Mouse (Mus musculus): ENCODE data around the gene Sox10. TPM values are rescaled to one million over a fixed set of nuclear protein-coding genes. Genes with fewer than 3 reads are reported as not detected.

The Sox10 gene
- total RNA-seq, 2 experiments from 2014 or later = 1.0 to 1.3 TPM

DNA sequence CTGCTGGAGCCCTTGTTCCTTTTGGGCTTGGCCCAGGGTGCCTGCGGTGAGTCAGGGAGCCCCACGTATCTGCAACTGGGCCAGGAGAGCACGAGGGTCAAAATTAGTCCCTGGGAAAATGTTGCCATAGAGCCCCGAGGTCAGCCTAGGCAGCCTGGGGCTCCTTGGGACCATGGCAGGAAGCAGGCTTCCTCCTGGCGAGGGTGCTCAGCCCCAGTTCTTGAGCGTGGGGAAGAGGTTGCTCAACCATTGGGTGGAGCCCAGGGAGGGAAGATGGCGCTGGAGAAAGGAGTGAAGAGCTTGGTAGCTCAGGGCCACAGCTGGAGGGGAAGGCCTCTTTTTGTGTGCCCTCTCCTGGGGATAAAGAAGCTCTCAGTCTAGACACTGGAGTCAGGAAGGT lies 2.7 kb downstream of the Sox10 start:
- DNase-seq (ENCODE audit: low spot score) = no peak

DNA sequence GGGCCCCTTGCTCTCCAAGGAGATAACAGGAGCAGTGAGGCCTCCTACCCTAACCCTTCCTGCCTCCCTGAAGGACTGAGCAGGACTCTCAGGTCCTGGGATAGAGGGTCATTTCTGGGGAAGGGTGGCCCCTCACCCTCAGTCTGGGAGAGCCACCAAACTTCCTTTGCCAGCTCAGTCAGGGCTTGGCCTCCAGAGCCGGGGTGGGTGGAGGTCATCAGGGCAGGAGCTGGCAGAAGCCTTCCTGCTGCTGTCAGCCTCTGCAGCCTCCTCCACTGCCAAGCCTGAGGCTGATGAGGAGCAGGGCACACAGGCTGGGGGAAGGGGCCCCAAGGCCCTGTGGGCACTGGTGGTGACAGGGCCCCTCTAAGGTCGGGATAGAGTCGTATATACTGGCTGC lies 9.5 kb downstream of the Sox10 start:
- DNase-seq (ENCODE audit: low spot score) = no peak

GRCm38 (mm10) chr15:79152709-79153108 lies 12.3 kb downstream of the Sox10 start:
- no peak for DNase-seq (ENCODE audit: low spot score)

DNA sequence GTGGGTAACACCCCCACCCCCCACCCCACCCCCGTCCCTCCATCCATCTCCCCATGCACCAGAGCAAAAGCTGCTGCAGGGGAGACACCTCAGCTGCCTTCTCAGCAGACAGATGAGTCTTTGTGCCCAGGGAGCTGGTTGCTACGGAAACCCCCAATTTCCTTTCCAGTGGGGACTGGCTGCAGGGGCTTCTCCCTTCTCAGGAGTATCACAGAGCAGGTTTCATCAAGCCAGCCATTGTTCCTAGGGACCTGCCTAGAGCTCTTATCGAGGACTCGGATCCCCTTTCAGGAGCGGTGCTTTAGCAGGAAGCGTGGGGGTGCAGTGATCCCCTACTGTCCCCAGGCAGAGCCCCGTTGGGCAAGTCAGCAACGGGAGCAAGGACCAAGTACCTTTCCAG lies 13.2 kb downstream of the Sox10 start:
- DNase-seq (ENCODE audit: low spot score) = no peak

DNA sequence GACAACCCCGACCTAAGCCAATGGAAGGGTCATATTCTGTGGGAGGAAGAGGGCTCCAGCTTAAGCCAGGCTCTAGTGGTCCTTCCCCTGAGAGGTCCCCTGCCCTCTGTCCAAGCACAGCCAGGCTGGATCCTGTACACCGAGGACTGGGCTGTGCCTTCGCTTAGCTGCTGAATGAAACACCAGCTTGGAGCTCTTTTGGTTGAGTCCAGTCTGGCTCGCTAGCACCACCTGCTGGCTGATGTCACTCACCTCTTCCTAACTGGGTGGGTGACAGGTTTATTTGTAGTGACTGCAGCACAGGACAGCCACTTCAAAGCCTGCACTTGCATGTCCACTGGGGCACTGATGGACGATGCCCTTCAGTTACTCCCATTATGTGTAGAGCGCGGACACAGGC lies 16.5 kb downstream of the Sox10 start:
- DNase-seq (ENCODE audit: low spot score) = peak; percentile 89

- no peak for DNase-seq (ENCODE audit: low spot score)
Observed at GRCm38 (mm10) chr15:79145522-79145921, 19.5 kb downstream of the Sox10 start.

DNA sequence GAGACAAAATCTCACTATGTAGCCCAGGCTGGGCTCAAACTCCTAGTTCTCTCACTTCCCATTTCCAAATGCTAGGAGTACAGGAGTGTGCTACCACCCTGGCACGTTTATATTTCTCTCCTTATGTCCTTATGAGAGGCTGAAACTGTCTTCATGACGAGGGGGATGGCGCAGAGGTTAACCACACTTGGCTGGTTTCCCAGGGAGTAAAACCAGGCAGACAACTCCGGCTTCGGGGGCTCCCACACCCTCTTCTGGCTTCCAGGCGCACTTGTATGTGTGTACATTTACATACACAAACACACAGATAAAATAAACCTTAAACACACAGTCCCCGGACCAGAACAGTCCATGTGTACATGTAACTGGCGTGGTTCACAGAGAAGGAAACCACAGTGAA lies 21.0 kb downstream of the Sox10 start:
- DNase-seq (ENCODE audit: low spot score) = no peak

GRCm38 (mm10) chr15:79143316-79143715 lies 21.7 kb downstream of the Sox10 start:
- DNase-seq (ENCODE audit: low spot score) = no peak

DNA sequence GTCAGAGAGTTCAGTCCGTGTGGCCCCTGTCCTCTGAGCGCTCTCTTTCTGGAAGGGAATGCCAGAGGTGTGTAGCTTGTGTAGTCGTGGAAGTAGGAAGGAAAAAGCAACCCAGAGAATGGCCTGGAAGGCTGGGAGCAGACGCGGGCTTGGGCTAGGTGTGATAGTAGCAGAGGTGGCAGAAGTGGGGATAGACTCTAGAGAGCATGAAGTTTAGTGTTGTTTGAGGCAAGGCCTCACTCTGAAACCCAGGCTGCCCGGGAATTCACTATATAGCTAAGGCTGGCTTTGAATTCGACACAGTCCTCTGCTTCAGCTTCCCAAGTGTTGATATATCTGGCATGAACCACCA lies 23.5 kb downstream of the Sox10 start:
- DNase-seq (ENCODE audit: low spot score) = no peak

DNA sequence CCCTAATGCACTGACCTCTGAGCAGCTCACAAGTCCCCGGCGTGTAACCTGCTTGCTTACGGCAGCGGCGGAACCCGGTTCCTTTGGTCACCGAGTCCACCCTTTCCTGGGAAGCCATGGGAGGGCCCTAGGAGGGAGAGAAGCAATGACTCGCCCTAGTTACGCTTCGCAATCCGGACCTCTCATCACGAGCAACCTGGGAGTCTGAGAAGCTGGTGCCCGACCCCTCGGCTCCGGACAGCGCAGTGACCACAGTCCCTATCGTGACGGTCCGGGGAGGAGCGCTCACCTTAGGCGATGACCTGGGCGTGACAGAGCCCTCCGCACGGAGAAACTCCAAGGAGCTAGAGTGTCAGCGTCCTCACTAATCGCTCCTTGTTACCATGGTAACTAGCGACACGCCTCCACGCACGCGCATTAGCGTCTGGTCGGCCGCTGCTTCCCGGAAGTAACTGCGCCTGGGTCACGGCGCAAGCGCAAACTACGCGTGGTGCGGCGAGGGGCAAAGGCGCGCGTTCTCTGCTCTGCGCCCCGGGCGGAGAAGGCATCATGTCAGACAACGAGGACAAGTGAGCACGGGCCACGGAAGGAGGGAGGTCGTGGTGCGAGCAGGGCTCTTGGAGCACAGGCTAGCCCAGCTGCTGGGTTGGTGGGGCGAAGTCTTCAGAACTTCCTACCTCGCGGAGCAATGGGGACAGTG lies 24.0 kb downstream of the Sox10 start, which contains the start of the genes Polr2f and 1700088E04Rik:
Gene Polr2f (plus strand): TSS at position 144 of the 700 bp plus-strand sequence.
Gene 1700088E04Rik (minus strand): TSS at position 388 of the 700 bp plus-strand sequence.
- peak; percentile 95 for DNase-seq (ENCODE audit: low spot score)

DNA sequence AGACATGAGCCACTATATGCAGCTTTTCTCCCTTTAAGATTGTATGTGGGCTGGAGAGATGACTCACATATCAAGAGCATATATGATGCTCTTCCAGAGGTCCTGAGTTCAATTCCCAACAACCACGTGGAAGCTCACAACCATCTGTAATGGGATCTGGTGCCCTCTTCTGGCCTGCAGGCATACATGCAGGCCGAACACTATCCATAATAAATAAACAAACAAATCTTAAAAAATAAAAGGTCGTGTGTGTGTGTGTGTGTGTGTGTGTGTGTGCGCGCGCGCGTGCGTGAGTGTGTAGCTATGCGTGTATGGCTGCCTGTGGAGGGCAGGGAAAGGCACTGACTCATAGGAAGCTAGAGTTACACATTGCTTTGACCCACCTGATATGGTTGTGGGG lies 25.4 kb downstream of the Sox10 start:
- no peak for DNase-seq (ENCODE audit: low spot score)

DNA sequence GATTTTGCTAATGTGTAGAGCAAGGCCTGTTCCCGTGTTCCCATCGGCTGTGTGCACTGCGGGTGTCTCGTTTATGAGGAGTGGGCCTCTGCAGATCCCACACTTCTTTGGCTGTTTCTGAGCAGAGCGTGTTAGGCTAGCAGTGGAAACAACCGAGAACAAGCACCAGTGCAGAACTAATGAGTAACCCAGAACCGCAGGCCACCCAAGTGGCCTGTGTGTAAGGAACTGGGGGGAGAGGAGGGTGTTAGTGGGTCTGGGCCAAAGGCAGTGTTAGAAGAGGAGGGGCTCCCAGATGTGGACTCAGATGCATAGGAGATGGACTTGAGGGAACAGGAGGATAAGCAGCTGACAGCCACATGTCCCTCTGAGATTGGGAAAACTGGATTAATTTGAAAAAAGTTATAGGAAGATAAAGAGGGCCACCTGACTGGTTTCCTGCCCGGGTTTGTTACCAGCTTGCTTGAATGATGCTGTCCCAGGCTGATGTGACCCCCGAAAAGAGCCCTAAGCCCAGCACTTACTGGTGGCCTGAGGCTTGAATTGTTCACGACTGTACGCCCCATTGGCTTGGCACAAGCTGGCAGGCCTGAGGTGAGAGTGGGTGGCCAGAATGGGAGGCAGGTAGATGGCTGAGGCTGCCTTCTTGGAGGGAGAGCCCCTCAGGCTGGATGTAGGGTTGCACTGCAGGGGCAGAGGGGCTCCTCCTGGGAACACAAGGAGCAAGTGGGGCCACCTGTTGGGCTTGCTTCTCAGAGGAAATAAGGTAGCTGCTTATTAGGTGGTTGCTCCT lies 29.1 kb downstream of the Sox10 start:
- no peak for DNase-seq (ENCODE audit: low spot score)

- DNase-seq (ENCODE audit: low spot score) = no peak
Observed at GRCm38 (mm10) chr15:79135332-79135731, 29.7 kb downstream of the Sox10 start.

GRCm38 (mm10) chr15:79134496-79135270 lies 30.4 kb downstream of the Sox10 start:
- no peak for DNase-seq (ENCODE audit: low spot score)

- peak; percentile 69 for DNase-seq (ENCODE audit: low spot score)
Observed at GRCm38 (mm10) chr15:79133191-79133661, 31.8 kb downstream of the Sox10 start.

- DNase-seq (ENCODE audit: low spot score) = peak; percentile 96
Observed at GRCm38 (mm10) chr15:79131442-79131841, 33.6 kb downstream of the Sox10 start.

- DNase-seq (ENCODE audit: low spot score) = no peak
Observed at GRCm38 (mm10) chr15:79130782-79131181, 34.3 kb downstream of the Sox10 start.

- no peak for DNase-seq (ENCODE audit: low spot score)
Observed at GRCm38 (mm10) chr15:79129311-79129710, 35.7 kb downstream of the Sox10 start.

- no peak for DNase-seq (ENCODE audit: low spot score)
Observed at GRCm38 (mm10) chr15:79128208-79128607, 36.8 kb downstream of the Sox10 start.

DNA sequence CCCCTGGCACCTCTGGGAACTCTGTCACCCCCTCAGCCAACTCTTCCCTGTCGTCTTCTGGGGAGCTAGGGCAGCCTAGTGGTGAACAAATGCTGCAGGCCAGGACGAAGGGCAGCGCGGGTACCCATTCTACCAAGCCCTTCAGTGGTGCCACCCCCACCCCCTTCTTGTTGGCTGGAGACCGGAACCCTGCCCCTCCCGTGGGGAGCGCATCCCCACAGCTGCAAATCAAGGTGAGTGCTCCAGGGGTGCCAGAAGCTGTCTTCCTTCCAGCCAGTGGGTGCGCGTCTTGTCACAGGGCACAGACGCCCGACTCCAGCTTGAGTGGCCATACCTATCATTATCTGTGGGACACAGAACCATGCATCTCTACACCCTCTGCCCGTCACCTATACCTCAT lies 37.9 kb downstream of the Sox10 start:
- DNase-seq (ENCODE audit: low spot score) = no peak

DNA sequence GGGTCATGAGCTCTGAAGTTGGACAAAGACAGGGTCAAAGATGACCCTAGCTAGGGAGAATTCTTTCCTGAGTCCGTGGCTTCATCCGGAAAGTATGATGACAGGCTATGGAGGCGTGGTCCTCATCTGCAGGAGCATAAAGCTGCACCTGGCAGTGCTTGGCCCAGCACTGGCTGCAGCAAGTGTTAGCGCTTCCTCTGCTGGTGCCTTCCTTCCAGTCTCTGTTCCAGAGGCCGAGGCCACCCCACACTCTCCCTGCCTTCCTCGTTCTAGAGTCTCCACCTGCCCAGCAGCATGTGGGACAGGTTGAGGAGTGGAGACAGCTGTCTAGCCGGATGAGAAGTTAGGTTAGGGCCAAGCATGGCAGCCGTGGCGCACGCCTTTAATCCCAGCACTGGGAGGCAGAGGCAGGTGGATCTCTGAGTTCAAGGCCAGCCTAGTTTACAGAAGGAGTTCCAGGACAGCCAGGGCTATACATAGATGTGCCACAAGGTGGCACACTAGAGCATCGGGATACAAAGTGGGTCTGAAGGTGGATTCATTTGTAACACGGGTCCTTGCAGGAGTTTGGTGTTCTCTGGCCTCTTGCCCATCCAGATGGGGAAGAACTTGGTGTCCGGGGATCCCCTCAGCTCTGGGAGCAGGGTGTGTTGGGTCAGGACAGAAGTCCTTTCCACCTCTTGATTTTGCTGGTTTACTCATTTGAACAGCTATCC lies 38.7 kb downstream of the Sox10 start:
- peak; percentile 57 for DNase-seq (ENCODE audit: low spot score)

Data from gastrocnemius, adult 18-20 months (tissue).